Mouse (Mus musculus): ENCODE data around the gene Kif26a. TPM values are rescaled to one million over a fixed set of nuclear protein-coding genes. Genes with fewer than 3 reads are reported as not detected.

The Kif26a gene
- polyA plus RNA-seq, 1 experiment = not detected

DNA sequence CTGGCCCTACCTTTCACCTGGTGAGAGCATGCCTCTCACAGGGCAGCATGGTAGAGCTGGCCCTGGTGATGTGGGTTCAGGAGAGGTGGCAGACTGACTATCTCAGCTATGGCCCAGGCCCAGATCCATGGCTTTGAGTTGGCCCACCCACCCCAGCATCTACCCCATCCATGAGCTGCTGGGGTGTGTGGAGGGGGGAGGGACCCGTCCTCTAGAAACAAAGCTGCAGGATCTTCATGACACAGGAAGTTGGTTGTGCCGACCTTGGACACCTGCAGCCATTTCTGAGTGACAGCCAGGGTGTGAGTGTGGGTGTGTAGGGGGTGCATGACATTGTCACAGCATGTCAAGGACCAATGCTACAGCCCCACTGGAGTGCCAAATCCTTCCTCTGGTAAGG is 84.2 kb downstream of the Kif26a start:
- TF ChIP-seq CTCF (IDR thresholded peaks at IDR 0.05; ENCODE audit: insufficient read depth, low read depth, low read length) (no peak), POLR2A (IDR thresholded peaks at IDR 0.05; ENCODE audit: insufficient read depth, low read depth, low read length) (no peak)
- H3K4me1 ChIP-seq (ENCODE audit: control insufficient read depth, insufficient read depth, low read length) = peaks cover 22% of the 10 kb centered on the region
- WGBS = 70% methylated on average over 2 of the region's 2 CpGs

More for the DNA sequence above, 84.2 kb downstream of the Kif26a start:
- H3K27ac ChIP-seq (ENCODE audit: insufficient read depth, low read depth, low read length) = no peak overlapping the region
- H3K4me3 ChIP-seq (ENCODE audit: insufficient read depth, low read depth, low read length) = no peak overlapping the region

Other genes starting within 250 kb of the Kif26a start
- not detected in 2 replicates for gene Ppp1r13b, start 238.1 kb upstream of the Kif26a start, polyA plus RNA-seq (2012; ENCODE audit: insufficient read depth, insufficient read length, low replicate concordance, missing spikeins)
- gene Atp5mpl, start 179.2 kb upstream of the Kif26a start, polyA plus RNA-seq (2012; ENCODE audit: insufficient read depth, insufficient read length, low replicate concordance, missing spikeins) = not detected in 2 replicates
- gene Tdrd9, start 174.6 kb upstream of the Kif26a start, polyA plus RNA-seq (2012; ENCODE audit: insufficient read depth, insufficient read length, low replicate concordance, missing spikeins) = not detected in 2 replicates
- gene Rd3l, start 164.9 kb upstream of the Kif26a start, polyA plus RNA-seq (2012; ENCODE audit: insufficient read depth, insufficient read length, low replicate concordance, missing spikeins) = not detected in 2 replicates
- gene Aspg, start 39.5 kb upstream of the Kif26a start, polyA plus RNA-seq (2012; ENCODE audit: insufficient read depth, insufficient read length, low replicate concordance, missing spikeins) = not detected in 2 replicates

Data from olfactory bulb, adult 2 months (tissue).